Mouse (Mus musculus): ENCODE measurements around the gene Nxf7. TPM values are rescaled to one million over a fixed set of nuclear protein-coding genes. Genes with fewer than 3 reads are reported as not detected.
"Not testable (repeated sequence)": the region's sequence is repeated elsewhere in the genome, so short reads cannot be mapped to it uniquely, and the experiment has no call there.

Gene Nxf7
- polyA plus RNA-seq, 1 experiment from 2014 or later = 0.39 TPM

- H3K4me1 ChIP-seq (replicated peaks; ENCODE audit: control insufficient read depth, insufficient read depth); H3K9ac ChIP-seq (ENCODE audit: low read length); H3K27me3 ChIP-seq (ENCODE audit: control insufficient read depth, insufficient read depth, low read length); H3K4me2 ChIP-seq (replicated peaks; ENCODE audit: low read depth); H3K9me3 ChIP-seq (ENCODE audit: control insufficient read depth, low read length); H3K27ac ChIP-seq (replicated peaks); H3K4me3 ChIP-seq (ENCODE audit: low read depth, low read length); H3K36me3 ChIP-seq (ENCODE audit: control insufficient read depth, insufficient read depth, low read length); ATAC-seq (ENCODE audit: low FRiP score, low TSS enrichment): not testable (repeated sequence)
- peak; percentile 14 for DNase-seq (ENCODE audit: low spot score)
- 24% methylated on average over 8 of the region's 8 CpGs for WGBS
- TF ChIP-seq CTCF (IDR thresholded peaks at IDR 0.05; ENCODE audit: low read depth) = peak; percentile 57
Observed at GRCm38 (mm10) chrX:135559665-135560064, 38.9 kb downstream of the Nxf7 start.

Other genes starting within 250 kb of the Nxf7 start
- gene Gm5128, start 225.5 kb downstream of the Nxf7 start, polyA plus RNA-seq (2015; fragmentation: Nextera tagmentation; extraction: Ambion mirVana) = not detected in 2 replicates
- gene Gm7903, start 164.9 kb downstream of the Nxf7 start, polyA plus RNA-seq (2015; fragmentation: Nextera tagmentation; extraction: Ambion mirVana) = not detected in 2 replicates
- gene AV320801, start 104.2 kb downstream of the Nxf7 start, polyA plus RNA-seq (2015; fragmentation: Nextera tagmentation; extraction: Ambion mirVana) = not detected in 2 replicates
- gene Prame, start 28.9 kb upstream of the Nxf7 start, polyA plus RNA-seq (2015; fragmentation: Nextera tagmentation; extraction: Ambion mirVana) = not detected in 2 replicates
- gene Tcp11x2, start 95.0 kb upstream of the Nxf7 start, polyA plus RNA-seq (2015; fragmentation: Nextera tagmentation; extraction: Ambion mirVana) = 0.07 TPM in 1 of 2 replicates, not detected in the other
- not detected in 2 replicates for gene Tmsb15a, start 126.5 kb upstream of the Nxf7 start, polyA plus RNA-seq (2015; fragmentation: Nextera tagmentation; extraction: Ambion mirVana)
- gene Armcx5, start 144.0 kb upstream of the Nxf7 start, polyA plus RNA-seq (2015; fragmentation: Nextera tagmentation; extraction: Ambion mirVana) = 6.5 TPM in 2 replicates
- 10.9 and 11.3 TPM in 2 replicates for gene Gprasp1, start 144.0 kb upstream of the Nxf7 start, polyA plus RNA-seq (2015; fragmentation: Nextera tagmentation; extraction: Ambion mirVana)
- gene Bhlhb9, start 198.8 kb upstream of the Nxf7 start, polyA plus RNA-seq (2015; fragmentation: Nextera tagmentation; extraction: Ambion mirVana) = 16.1 and 16.6 TPM in 2 replicates
- gene Gprasp2, start 240.3 kb upstream of the Nxf7 start, polyA plus RNA-seq (2015; fragmentation: Nextera tagmentation; extraction: Ambion mirVana) = 6.1 and 6.2 TPM in 2 replicates